Mouse (Mus musculus) NIH3T3 (cell line): ENCODE results near the gene Mtf1.

ENCODE experiments used
- DNase-seq: peaks from one replicate; pipeline ENCODE4 v3.0.0-alpha.2; 2012; ENCODE audit warnings: low read depth

Mtf1 gene

DNA sequence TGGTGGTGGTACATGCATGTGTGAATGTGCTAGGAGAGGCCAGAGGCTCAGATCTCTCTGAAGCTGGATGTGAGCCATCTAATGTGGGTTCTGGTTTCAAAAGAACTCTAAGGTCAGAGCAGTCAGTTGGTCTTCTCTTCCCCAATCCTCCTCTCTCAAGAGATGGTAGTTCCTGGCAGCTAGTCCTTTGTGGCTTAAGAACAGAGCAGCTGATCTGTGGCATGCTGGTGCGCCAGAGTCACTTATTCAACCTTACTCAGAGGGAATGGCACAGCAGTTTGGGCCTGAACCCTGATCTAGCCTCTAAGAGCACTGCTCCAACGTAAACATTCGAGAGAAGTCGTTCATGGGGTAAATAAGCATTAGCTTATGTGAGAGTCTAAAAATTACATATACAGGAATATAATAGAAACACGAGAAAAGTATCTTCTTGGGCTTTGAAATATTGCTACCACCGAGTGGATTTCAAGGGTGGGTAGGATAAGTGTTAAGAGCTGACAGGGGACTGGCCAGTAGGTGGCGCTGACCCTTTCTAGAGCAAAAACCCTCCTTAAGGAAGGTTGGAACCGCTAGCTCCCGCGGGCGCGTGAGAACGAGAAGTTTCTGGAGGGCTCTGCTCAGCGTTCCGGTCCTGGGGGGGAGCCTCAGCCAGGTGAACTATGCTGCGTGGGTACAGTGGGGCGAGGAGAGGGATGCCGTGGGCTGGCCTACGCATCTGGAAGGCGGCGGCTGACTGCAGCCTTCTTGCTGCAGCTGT lies at the start of gene Mtf1:
TSS of gene Mtf1 (plus strand) at position 553 of the 757 bp plus-strand sequence.
- DNase-seq = peak; percentile 97

DNA sequence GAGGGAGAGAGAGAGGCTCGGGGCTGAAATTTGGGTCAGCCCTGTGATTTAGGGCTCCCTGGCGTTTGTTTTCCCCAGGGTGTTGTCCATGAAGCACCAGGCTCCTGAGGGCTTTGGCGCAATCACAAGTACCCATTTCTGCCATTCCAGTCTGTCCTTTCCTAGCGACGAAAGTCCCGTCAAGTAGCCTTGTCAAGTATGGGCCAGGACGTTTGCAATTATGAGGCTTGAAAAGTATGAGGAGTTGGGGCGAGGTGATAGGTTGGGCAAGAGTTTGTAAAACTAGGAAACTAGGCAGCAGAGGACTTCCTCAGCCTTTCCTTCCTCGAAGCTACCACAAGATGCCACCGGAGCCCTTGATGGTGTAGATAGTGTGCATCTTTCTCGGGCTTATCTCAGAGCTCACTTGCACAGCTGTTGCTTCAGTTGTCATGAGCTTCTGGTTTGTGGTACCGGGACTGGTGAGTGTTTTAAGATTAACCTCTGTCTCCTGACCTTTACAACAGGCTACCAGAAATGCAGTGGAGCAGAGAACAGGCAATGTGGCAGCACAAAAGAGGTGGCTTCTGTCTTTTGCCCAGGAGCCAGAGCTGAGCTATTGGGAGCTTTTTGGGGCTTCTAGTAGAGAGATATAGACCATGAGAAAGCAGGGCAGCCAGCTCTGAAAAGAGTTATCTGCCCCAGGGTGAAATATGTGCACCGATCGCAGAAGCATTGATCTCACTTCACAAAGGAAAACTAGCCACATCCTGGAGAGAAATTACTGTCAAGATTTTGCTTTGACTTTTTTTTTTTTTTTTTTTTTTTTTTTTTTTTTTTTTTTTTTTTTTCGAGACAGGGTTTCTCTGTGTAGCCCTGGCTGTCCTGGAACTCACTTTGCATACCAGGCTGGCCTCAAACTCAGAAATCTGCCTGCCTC lies 49.4 kb upstream of the Mtf1 start:
- DNase-seq = peak; percentile 45

DNA sequence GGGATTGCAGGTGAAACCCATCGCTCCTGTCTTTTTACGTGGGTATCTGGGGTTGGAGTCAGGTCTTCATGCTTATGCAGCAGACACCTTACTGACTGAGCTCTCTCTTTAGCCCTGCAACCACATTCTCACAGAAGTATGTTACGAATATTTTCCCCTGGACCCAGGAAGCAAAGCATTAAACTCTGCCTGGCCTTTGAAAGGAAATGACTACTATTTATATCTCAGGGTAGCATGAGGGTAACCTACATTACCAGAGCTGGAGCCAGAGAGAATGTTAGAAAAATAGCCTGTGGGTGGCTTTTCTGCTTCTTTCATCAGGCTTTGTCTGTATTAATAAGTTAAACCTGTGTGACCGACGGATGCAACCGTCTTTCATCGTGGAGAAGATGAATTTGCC lies 46.4 kb upstream of the Mtf1 start:
- DNase-seq = no peak

DNA sequence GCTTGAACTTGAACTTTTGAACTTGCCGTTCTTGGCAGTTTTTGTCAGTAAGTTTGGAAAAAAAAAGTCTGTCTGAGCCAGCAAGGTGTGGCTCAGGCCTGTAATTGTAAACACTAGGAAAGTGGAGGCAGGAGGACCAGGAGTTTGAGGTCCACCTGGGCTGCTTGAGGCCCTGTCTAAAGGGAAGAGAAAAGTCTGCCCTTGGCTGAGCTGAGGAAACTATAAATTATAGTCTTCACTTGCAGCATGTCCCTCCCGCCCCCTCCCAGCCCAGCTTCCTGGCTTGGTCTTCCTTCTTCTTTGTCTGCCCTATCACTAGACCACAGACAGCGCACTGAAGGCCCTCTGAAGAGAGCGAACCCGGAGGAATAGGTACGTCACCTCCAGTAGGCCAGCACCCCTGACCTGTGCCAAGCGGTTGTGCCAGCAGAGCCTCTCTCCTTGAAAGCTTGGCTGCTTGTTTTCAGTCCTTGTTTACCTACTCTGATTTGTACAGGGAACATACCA lies 42.5 kb upstream of the Mtf1 start:
- DNase-seq = no peak

DNA sequence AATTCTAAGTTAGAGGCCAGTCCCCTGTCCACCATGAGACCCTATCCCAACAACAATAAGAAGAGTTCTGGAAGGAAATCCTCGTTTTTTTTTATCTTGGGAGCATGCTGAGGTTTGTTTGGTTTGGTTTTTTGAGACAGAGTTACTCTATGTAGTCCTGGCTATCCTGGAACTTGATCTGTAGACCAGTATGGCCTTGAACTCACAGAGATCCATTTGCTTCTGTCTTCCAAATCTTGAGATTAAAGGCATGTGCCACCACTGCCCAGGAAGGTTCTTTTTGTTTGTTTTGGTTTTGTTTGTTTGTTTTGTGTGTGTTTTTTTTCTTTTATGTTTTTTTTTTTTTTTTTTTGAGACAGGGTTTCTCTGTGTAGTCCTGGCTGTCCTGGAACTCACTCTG lies 40.7 kb upstream of the Mtf1 start:
- DNase-seq = no peak

DNA sequence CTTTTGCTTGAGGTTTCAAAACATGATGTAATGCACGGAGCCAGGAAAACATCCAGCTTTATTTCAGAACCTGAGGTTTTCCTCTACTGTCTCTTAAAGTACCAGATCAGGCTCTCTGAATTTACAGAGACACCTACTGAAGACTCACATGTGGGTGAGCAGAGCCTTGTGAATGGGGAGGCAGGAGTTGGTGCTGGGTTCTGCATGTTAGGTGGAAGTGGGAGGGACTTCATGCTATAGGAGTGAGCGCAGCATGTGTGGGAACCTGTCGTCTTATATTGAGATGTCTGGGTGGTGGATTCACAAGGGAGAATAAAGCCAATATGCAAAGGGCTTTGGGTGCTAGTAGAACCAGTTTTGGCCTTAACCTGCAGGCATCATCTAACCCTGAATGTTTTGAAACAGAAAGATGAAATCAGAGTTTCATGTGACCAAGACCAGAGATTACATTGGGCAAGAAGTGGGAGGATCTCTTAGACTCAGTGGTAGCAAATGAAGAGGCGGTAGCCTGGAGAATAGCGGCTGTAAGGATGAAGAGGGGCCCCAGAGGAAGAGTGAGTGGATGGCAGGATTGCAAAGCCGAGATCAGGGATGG lies 38.9 kb upstream of the Mtf1 start:
- no peak for DNase-seq

DNA sequence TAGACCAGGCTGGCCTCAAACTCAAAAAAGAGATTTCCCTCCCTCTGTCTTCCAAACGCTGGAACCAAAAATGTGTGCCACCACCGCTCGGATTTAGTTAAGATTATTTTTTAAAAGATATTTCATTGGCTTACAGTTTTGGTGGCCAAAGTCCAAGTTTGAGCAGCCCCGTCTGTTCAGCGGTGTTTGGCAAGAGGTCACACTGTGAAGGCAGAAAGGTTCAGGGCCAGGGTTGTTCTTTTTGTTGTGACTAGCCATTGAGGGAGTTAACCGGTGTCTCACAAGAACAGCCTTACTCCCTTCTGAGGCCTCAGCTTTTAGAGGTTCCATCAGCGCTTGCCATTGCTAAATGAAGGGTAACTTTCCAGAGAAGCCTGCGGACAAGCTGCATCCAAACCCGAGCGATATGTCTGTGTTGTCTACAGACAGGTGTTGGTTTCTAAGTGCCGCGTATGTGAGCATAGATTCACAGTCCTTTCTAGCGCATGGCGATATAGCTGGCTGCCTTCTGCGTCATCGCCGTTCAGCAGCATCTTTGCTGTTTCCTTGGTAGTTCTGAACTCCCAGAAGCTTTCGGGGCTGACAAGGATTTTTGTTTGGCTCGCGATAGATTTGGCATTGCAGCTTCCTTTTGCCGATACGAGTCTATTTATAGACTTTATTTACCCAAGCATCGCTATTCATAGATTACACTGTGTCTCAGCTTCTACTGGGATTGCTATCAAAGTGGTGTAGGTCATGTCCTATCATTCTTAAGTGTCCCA lies 35.9 kb upstream of the Mtf1 start:
- no peak for DNase-seq

DNA sequence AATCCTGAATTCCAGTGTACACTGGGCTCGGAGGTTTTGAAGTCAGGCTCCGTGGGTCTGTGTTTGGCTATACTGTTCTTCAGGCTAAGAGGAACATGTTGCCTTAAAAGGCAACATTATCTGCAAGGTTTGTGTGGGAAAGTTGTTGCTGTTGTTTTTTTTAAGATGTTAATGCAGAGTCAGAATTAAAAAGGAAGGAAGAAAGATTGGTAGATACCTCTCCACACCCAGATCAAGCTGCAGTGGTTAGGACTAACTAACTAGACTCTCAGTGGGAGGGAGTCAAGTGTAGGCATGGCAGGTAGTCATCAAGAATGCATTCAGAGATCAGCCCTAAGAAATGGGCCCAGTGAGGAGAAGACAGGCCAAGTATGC lies 35.4 kb upstream of the Mtf1 start:
- no peak for DNase-seq

DNA sequence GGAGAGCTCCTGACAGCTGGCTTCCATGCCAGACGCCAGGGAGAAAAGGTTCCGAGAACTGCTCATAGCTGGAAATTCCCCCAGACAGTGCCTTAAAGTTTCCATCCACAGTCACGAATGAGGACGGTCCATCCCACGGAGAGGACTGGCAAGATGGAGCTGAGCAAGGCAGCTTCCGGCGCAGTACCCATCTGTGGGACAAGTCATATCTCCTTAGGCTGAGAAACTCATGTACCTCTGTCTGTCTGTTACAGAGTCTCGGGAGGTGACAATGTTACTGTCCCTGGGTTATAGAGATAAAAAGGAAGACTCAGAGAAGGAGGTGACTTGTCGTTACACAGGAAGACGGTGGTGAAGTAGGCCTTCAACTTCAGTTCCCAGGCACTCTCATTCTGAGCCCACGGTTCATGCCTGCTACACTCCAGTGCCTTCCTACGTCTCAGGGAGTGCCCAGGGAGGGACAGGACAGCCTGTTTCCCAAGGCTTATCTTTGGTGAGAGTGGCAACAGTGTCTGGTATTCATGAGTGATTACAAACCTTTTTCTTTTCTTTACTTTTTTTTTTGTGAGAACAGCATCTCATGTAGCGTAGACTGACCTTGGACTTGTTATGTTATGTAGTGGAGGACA lies 32.8 kb upstream of the Mtf1 start:
- no peak for DNase-seq

DNA sequence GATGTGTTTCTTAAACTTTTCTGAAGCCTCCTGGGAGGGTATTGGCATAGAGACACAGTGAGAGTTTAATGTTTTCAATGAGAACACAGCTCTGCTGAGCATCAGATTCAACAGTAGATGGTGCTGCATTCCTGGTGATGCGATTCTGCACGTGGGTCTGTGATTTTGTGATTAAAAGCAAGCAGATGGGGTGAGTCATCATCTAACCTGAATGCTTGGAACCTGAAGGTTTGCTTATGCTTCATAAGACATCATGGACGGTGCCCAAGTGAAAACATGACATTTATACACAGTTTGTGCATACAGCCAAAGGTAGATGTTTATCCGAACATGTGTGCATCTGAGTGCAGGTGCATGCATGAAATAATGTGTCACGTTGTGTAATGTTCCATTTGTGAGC lies 31.3 kb upstream of the Mtf1 start:
- peak; percentile 63 for DNase-seq

DNA sequence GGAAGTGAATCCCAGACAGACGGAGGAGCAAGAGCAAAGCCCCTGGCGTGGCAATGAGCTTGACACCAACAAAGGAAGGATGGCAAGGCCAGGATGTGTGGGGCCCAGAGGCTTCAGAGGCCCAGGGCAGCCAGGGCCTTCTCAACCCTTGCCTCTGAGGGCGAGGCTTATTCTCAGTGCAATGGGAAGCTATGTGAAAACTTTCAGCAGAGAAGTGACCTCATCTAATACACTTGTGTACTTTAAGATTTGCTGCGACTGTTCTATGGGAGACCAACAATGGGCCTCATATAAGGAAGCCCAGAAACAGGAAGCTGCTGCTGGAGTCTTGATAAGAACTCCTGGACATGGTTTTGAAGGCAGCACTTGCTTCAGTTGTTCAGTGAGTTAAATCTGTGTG lies 29.8 kb upstream of the Mtf1 start:
- no peak for DNase-seq

DNA sequence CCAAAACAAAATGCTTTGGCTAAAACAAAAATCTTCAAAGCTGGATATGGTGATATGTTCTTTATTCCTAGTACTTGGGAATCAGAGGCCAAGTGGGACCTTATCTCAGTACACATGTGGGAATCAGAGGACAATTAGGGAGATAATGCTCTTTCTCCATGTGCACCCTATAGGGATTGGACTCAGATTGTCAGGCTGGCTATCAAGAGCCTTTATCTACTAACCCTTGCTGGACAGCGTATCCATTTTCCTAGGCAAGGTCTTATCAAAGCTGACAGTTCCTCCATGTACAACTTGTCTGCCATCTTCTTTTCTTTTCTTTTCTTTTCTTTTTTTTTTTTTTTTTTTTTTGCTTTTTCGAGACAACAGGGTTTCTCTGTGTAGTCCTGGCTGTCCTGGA lies 28.5 kb upstream of the Mtf1 start:
- no peak for DNase-seq

DNA sequence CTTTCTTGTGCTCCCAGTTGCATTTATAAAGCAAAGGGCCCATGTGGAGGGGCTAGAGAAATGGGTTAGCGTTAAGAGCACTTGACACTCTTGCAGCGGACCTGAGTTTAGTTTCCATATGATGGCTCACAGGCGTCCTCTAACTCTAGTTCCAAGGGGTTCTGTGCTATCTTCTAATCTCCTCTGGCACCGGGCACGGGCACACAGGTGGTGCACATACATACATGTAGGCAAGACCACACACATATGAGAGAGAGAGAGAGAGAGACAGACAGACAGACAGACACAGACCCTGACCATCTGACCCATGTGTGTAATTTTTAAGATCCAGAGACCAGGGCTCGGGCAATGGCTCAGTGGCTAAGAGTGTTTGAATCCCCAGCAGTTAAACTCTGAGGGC lies 27.9 kb upstream of the Mtf1 start:
- DNase-seq = no peak

DNA sequence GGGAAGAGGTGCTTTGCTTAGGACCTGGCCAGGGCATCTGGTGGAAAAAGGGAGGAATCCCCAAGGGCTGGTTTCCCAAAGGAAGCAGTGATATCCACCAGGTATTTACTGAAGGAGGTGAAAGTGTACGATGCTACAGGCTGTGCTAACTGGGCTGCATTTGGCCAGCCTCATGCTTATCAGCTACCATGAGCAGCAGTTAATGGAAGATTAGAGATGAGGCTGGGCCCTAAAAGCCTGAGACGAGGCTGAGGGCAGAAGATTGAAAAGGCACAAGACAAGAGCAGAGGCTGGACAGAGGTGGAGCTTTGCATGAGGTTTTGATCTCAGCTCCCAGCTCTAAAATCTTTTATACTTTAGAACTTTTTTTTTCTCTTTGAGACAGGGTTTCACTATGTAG lies 27.5 kb upstream of the Mtf1 start:
- no peak for DNase-seq

DNA sequence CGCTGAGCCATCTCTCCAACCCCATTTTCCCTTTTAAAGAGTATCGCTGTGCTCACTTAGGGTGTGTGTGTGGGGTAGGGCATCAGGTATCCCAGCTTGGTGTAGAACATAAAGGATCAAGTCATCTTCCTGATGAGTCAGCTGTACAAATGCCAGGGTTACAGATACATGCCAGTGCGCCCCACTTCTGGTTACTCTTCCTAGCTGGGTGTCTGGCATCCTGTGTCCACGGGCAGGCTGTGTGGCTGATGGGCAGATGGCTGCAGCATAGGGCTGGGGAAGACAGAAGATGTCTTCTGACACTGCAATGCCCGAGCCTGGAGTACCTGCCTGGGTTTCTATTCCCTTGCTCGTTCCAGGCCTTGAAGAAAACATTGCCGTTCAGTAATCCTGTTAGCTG lies 20.5 kb upstream of the Mtf1 start:
- no peak for DNase-seq

DNA sequence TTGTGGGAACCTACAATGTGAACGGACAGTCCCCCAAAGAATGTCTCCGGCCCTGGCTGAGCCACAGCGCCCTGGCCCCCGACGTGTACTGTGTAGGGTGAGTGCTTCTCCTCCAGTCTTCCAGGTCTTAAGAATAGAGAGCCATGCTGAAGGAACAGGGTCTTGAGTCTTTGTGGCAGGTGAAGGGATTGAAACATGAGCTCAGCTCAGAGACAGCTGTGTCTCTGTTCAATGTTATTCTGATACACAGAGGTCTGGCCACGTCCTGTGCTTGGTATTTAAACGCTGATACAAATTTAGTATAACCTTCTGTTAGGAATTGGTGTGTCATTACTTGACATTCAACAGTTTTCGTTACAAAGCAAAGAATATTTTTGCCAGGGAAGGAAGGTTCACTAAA lies 19.5 kb upstream of the Mtf1 start:
- DNase-seq = no peak

DNA sequence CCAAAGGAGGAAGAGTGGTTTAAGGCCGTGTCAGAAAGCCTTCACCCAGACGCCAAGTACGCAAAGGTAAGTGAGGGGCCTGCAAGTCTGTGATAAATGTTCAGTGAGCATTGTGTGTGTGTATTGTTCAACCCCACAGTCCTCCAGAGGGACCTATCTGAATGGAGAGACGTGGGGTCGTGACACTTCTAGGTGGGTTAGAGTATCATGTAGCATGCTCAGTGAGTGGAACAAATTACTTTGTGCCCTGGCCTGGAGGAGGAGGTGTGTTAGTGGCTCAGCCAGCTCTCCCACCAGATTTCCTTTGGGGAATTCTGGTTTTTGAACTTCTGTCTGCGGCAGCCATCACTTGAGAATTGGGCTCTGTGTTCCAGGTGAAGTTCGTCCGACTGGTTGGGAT lies 18.0 kb upstream of the Mtf1 start:
- no peak for DNase-seq

DNA sequence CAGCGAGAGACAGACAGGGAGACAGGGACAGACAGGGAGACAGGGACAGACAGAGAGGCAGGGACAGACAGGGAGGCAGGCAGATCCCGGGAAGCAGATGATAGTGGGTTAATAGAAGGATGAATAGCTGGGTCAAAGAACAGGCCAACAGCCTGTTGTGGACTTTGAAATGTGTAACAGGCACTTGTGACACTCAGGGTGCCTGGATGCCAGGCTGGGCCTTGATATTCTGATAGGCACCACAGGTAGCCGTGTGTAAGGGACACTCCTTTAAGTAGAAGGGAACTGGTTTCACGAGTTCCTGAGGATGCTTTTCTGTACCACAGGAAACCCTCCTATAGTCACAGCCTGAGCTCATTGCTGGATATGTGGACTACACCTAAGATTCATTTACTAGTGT lies 11.9 kb upstream of the Mtf1 start:
- no peak for DNase-seq

DNA sequence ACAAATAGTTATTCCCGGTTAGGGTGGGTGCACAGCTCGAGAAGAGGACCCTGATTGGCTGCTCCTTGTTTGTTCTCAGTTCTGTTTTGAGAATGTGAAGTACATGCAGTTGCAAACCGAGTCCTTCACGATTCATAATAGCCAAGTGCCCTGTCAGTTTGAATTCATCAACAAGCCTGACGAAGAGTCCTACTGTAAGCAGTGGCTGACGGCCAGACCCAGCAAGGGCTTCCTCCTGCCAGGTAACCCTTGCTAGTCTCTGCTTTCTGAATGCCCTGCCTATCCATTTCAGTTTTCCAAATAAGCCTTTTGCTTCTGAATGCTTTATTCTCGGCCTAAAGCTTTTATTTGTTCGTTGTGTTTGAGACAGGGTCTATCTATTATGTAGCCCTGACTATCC lies 9.8 kb upstream of the Mtf1 start:
- no peak for DNase-seq

DNA sequence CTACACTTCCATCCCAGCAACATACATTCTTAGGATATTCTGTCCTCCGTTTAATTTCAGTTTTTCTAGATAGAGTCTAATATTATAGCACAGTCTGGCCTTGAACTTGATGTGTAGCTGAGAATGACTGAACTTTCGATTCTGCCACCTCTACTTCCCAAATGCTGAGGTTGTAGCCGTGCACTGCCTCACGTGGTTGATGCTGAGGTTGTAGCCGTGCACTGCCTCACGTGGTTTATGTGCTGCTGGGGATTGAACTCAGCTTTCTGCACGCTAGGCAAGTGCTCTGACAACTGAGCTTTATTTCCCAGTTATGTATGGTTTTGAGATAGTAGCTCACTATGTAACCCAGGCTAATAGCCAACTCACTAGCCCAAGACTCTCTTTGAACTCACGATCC lies 5.8 kb upstream of the Mtf1 start:
- DNase-seq = no peak

DNA sequence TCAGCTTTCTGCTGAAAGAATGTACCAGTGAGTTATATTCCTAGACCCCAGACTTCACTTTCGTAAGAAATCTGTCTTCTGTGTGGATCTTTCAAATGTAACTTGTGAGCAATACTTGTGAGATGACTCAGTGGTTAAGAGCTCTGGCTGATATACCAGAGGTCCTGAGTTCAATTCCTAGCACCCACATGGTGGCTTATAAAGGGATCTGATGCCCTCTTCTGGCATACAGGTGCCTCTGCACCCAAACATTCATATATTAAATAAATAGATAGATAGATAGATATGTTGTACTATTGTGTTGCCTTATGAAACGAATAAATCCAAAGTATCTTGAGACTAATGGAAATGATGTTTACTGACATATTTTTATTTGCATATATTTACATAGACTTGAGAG lies 5.0 kb upstream of the Mtf1 start:
- peak; percentile 39 for DNase-seq
